Mouse (Mus musculus) C2C12 (cell line): ENCODE results near the gene Gmnn.

Experiments used
- CTCF ChIP-seq: IDR thresholded peaks from one replicate; pipeline ENCODE4 v1.5.1; 2011; ENCODE audit not compliant: control insufficient read depth, insufficient read depth, insufficient read length
- FOSL1 ChIP-seq: IDR thresholded peaks from one replicate; pipeline ENCODE4 v1.8.0; 2011; ENCODE audit warnings: mild to moderate bottlenecking, low read length; ENCODE audit not compliant: poor library complexity, insufficient read depth, severe bottlenecking
- MAX ChIP-seq: IDR thresholded peaks from one replicate; pipeline ENCODE4 v1.6.1; 2011; ENCODE audit warnings: mild to moderate bottlenecking, control low read depth
- MYOD1 ChIP-seq: IDR thresholded peaks from one replicate; pipeline ENCODE4 v1.6.1; 2011; ENCODE audit warnings: low read depth; ENCODE audit not compliant: control insufficient read depth, insufficient read length
- MYOG ChIP-seq: IDR thresholded peaks from one replicate; pipeline ENCODE4 v1.6.1; 2011; ENCODE audit not compliant: control insufficient read depth, insufficient read length; ENCODE audit errors: extremely low read depth
- USF1 ChIP-seq: IDR thresholded peaks from one replicate; pipeline ENCODE4 v1.6.1; 2011; ENCODE audit warnings: low read depth, mild to moderate bottlenecking, control low read depth, moderate library complexity

DNA sequence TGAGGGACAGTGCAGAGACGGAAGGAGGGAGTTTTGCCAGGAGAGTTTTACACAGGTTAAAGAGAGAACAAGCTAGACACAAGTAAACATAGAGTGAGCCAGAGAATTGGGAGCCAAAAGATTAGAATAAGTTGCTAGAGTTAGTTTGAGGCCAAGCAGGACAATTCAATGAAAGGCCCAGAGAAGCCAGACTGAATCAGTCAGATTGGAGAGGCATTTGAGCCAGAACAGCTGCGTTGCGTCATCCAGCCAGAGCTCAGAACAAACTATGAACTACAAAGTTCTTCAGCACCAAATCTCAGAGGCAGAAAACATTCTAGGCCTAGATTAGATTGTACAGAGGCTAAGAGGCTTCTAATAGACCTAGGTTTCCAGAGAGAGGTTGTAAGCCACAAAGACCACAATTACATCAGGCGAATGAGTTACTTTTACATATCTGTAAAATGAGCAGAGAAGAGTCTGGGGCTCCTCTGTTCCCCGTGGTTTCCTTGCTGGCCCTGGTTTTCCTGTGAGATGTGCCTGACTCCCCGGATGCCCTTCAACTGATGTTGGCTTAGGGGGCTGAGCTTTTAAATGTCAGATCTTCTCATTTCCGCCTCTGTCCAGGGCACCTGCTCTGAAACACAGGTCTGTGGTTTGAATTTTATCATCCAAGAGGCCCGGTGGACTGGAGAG is 17.1 kb upstream of the Gmnn start:
- TF ChIP-seq FOSL1, result no peak
- no peak for TF ChIP-seq CTCF
- no peak for TF ChIP-seq USF1
- no peak for TF ChIP-seq MAX
- no peak for TF ChIP-seq MYOG
- no peak for TF ChIP-seq MYOD1
